Mouse (Mus musculus) forebrain, embryonic 13.5 days (tissue): ENCODE measurements around the gene N4bp2. TPM values are rescaled to one million over a fixed set of nuclear protein-coding genes. Genes with fewer than 3 reads are reported as not detected.

Source experiments
- ATAC-seq: fragments of 200-750 bp; cut with Nextera tagmentation; 2 replicates; pipeline ENCODE4 v1.8.0; 2017
- H3K27ac ChIP-seq: fragments of 300-500 bp; sonication (generic); 2 replicates; pipeline ENCODE4 v1.5.1; 2015; ENCODE audit warnings: inconsistent platforms, mild to moderate bottlenecking, moderate library complexity
- H3K27me3 ChIP-seq: fragments of 300-500 bp; sonication (generic); 2 replicates; pipeline ENCODE4 v1.6.1; 2015; ENCODE audit warnings: mild to moderate bottlenecking, inconsistent platforms
- H3K36me3 ChIP-seq: fragments of 300-500 bp; sonication (generic); 2 replicates; pipeline ENCODE4 v1.6.1; 2015; ENCODE audit warnings: mild to moderate bottlenecking, inconsistent platforms; ENCODE audit not compliant: poor library complexity, severe bottlenecking
- H3K4me1 ChIP-seq: fragments of 300-500 bp; sonication (generic); 2 replicates; pipeline ENCODE4 v1.6.1; 2015; ENCODE audit warnings: inconsistent platforms
- H3K4me2 ChIP-seq: fragments of 300-500 bp; sonication (generic); 2 replicates; pipeline ENCODE4 v1.6.1; 2015; ENCODE audit warnings: inconsistent platforms, mild to moderate bottlenecking, moderate library complexity
- H3K4me3 ChIP-seq: fragments of 300-500 bp; sonication (generic); 2 replicates; pipeline ENCODE4 v1.5.1; 2015; ENCODE audit warnings: mild to moderate bottlenecking, inconsistent platforms
- H3K9ac ChIP-seq: fragments of 300-500 bp; sonication (generic); 2 replicates; pipeline ENCODE4 v1.6.1; 2015; ENCODE audit warnings: mild to moderate bottlenecking, inconsistent platforms
- H3K9me3 ChIP-seq: fragments of 300-500 bp; sonication (generic); replicated peaks from 2 replicates; pipeline ENCODE4 v1.6.1; 2016; ENCODE audit warnings: inconsistent platforms
- WGBS: fragments of 180-500 bp; shearing (Covaris S2); methylation state at CpG from one replicate; pipeline ENCODE4 v1.1.7; 2015; 5-methylcytosine and 5-hydroxymethylcytosine counted together
- polyA plus RNA-seq: library from polyadenylated mRNA; unstranded; fragments of >200 nt; fragmentation: Nextera tagmentation; extraction: Ambion mirVana; gene quantifications from 2 replicates; pipeline ENCODE4 v1.2.1, GENCODE M21; 2015

N4bp2 gene
- polyA plus RNA-seq, 1 experiment from 2014 or later, result 24.7 TPM

DNA sequence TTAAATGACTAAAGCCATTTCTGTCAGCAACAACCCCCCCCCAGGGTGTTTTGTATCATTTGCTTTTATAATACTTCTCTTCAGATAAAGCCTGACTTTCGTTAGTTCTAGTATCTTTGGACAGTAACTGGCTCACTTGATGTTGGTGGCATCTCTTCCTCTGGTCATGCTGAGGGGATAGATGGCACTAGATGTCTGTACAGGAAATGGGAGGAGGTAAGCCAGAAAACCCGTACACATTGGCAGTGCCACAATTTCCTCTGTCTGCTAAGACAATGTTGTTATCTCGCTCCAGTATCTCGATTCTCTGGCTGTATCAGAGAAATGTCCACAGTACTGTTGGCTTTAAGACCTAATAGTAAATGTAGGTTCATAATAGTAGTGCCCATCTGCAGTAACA is 109.9 kb downstream of the N4bp2 start:
- no peak overlapping the region for H3K27ac ChIP-seq
- ATAC-seq, result no peak
- H3K4me1 ChIP-seq, result no peaks in the 10 kb centered on the region
- no peaks in the 10 kb centered on the region for H3K27me3 ChIP-seq
- no peaks in the 10 kb centered on the region for H3K36me3 ChIP-seq
- no peak overlapping the region for H3K4me3 ChIP-seq
- no peak overlapping the region for H3K4me2 ChIP-seq
- H3K9ac ChIP-seq, result no peak overlapping the region
- H3K9me3 ChIP-seq, result no peaks in the 10 kb centered on the region
- 84% methylated on average over 4 of the region's 4 CpGs for WGBS

DNA sequence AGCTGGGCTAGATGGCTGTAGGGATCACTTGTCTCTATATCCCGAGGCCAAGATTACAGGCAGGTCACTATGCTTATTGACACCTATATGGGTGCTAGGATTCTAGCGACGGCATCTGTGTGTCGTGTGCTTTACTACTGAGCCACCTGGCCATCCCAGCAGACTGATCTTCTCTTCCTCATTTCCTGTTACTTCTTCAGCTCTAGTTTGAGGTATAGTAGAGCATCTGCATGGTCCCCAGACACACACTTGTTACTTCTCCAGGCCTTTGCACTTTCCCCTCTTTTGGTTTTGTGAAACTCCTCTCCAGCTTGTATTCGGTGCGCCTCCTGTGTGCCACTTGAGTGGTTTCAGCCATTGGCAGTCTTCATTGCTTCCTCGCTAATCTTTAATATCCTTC is 111.9 kb downstream of the N4bp2 start:
- H3K4me3 ChIP-seq, result no peak overlapping the region
- H3K27ac ChIP-seq, result no peak overlapping the region
- no peaks in the 10 kb centered on the region for H3K4me1 ChIP-seq
- no peak overlapping the region for H3K4me2 ChIP-seq
- no peak for ATAC-seq
- H3K9ac ChIP-seq, result no peak overlapping the region
- no peaks in the 10 kb centered on the region for H3K27me3 ChIP-seq
- H3K9me3 ChIP-seq, result no peaks in the 10 kb centered on the region
- 93% methylated on average over 7 of the region's 7 CpGs for WGBS
- no peaks in the 10 kb centered on the region for H3K36me3 ChIP-seq

DNA sequence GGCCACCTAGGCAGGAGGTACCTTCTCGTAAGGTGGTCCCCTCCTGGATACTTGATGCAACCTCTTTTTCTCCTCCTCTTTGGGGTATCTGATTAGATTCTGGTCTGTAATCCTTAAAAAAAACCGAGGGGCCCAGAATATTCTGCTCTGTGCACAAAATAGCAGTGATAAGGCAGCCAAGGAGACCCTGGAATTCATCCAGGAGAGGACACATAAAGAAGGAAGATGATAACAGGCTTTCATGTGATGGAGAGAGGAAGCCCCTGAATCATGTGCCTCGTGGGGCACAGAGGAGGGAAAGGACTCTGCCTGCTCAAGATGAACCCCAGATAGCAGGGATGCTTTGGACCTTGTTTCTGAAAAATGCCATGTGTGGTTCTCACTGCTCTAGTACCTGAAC is 115.0 kb downstream of the N4bp2 start:
- WGBS, result 72% methylated on average over 3 of the region's 3 CpGs
- no peak for ATAC-seq
- no peak overlapping the region for H3K4me2 ChIP-seq
- no peak overlapping the region for H3K9ac ChIP-seq
- H3K27me3 ChIP-seq, result no peaks in the 10 kb centered on the region
- H3K4me3 ChIP-seq, result no peak overlapping the region
- H3K9me3 ChIP-seq, result no peaks in the 10 kb centered on the region
- H3K27ac ChIP-seq, result no peak overlapping the region
- no peaks in the 10 kb centered on the region for H3K4me1 ChIP-seq
- no peaks in the 10 kb centered on the region for H3K36me3 ChIP-seq

Other genes starting within 250 kb of the N4bp2 start
- 131 and 133 TPM in 2 replicates for gene Smim14, start 226.3 kb upstream of the N4bp2 start, polyA plus RNA-seq
- 194 and 196 TPM in 2 replicates for gene Ube2k, start 226.3 kb upstream of the N4bp2 start, polyA plus RNA-seq
- gene Pds5a, start 65.2 kb upstream of the N4bp2 start, polyA plus RNA-seq, result 79.3 and 81.8 TPM in 2 replicates
- 0.29 and 0.32 TPM in 2 replicates for gene Rhoh, start 97.7 kb downstream of the N4bp2 start, polyA plus RNA-seq
- not detected in 2 replicates for gene Chrna9, start 171.4 kb downstream of the N4bp2 start, polyA plus RNA-seq
- not detected in 2 replicates for gene 9130230L23Rik, start 240.8 kb downstream of the N4bp2 start, polyA plus RNA-seq